Comparison of ENCODE assay signal across 26 mouse cellular contexts in genomic region chr9:83667031-83667430, GRCm38 (mm10).
"Had no signal": no experiment of that assay in that cellular context is flagged by ENCODE, and none has a peak within 500 bp of the region (broad histone marks: within the 10 kb centered on the region; RNA-seq: fewer than 3 reads in every experiment).

No protein-coding gene starts in this region.

- H3K9ac ChIP-seq: embryonic facial prominence, embryonic 12.5 days; embryonic facial prominence, embryonic 13.5 days; embryonic facial prominence, embryonic 15.5 days; forebrain, embryonic 12.5 days; forebrain, embryonic 13.5 days; forebrain, embryonic 15.5 days; forebrain, postnatal 0 days had no signal

- DNase-seq: cerebellum, adult 18-20 months; cerebellum, adult 2 months; cerebellum, adult 8-10 months; cerebellum, adult 9-10 months; cerebellum, adult 9-11 months; cerebellum, postnatal 14 days; cerebellum, postnatal 25 days; cerebellum, postnatal 36 days; embryo, embryonic 11 days; forebrain, postnatal 0 days; gastrocnemius, adult 2 months; gastrocnemius, postnatal 10 days; gastrocnemius, postnatal 14 days; gastrocnemius, postnatal 25 days; gastrocnemius, postnatal 36 days; heart, adult 18-20 months; heart, adult 2 months had no signal

- H3K4me1 ChIP-seq: embryonic facial prominence, embryonic 12.5 days; heart, embryonic 10.5 days had no signal

- H3K4me2 ChIP-seq: embryonic facial prominence, embryonic 12.5 days; embryonic facial prominence, embryonic 13.5 days; embryonic facial prominence, embryonic 15.5 days; forebrain, embryonic 12.5 days; forebrain, embryonic 13.5 days; forebrain, embryonic 15.5 days had no signal

- H3K4me3 ChIP-seq: embryonic facial prominence, embryonic 12.5 days; embryonic facial prominence, embryonic 13.5 days; embryonic facial prominence, embryonic 15.5 days; erythroblast, embryonic 14.5 days; forebrain, embryonic 12.5 days; forebrain, embryonic 13.5 days; forebrain, embryonic 15.5 days; gastrocnemius, adult 2 months; heart, adult 2 months; heart, embryonic 10.5 days had no signal

- H3K27me3 ChIP-seq: embryonic facial prominence, embryonic 12.5 days; embryonic facial prominence, embryonic 13.5 days; embryonic facial prominence, embryonic 15.5 days; forebrain, embryonic 12.5 days; forebrain, embryonic 13.5 days; forebrain, embryonic 15.5 days had no signal

- H3K9me3 ChIP-seq: embryonic facial prominence, embryonic 12.5 days; embryonic facial prominence, embryonic 13.5 days; embryonic facial prominence, embryonic 15.5 days; forebrain, embryonic 12.5 days; forebrain, embryonic 13.5 days; forebrain, embryonic 15.5 days; heart, embryonic 10.5 days had no signal

- H3K27ac ChIP-seq: embryonic facial prominence, embryonic 12.5 days; embryonic facial prominence, embryonic 13.5 days; embryonic facial prominence, embryonic 15.5 days; forebrain, embryonic 12.5 days; forebrain, embryonic 13.5 days; forebrain, embryonic 15.5 days; gastrocnemius, adult 2 months; heart, adult 2 months; heart, embryonic 10.5 days had no signal

- H3K36me3 ChIP-seq: embryonic facial prominence, embryonic 12.5 days; embryonic facial prominence, embryonic 13.5 days; embryonic facial prominence, embryonic 15.5 days; forebrain, embryonic 12.5 days; forebrain, embryonic 15.5 days; heart, embryonic 10.5 days had no signal

- ATAC-seq: forebrain, embryonic 13.5 days; forebrain, embryonic 14.5 days; forebrain, embryonic 15.5 days; forebrain, postnatal 0 days had no signal
